Mouse (Mus musculus) testis, adult 2 months (tissue): ENCODE measurements around the gene Nap1l1. TPM values are rescaled to one million over a fixed set of nuclear protein-coding genes. Genes with fewer than 3 reads are reported as not detected.
"Not testable (repeated sequence)": the region's sequence is repeated elsewhere in the genome, so short reads cannot be mapped to it uniquely, and the experiment has no call there.

Source experiments
- H3K27ac ChIP-seq: fragments of 200-500 bp; 2 replicates; pipeline ENCODE4 v1.5.1; 2012; ENCODE audit warnings: low read depth, low read length; ENCODE audit not compliant: control insufficient read depth, insufficient read depth
- H3K27me3 ChIP-seq: fragments of 200-500 bp; 2 replicates; pipeline ENCODE4 v1.6.1; 2012; ENCODE audit warnings: mild to moderate bottlenecking, low read length, moderate library complexity; ENCODE audit not compliant: control insufficient read depth, insufficient read depth
- H3K36me3 ChIP-seq: fragments of 200-500 bp; 2 replicates; pipeline ENCODE4 v1.6.1; 2012; ENCODE audit warnings: mild to moderate bottlenecking, low read length; ENCODE audit not compliant: control insufficient read depth, insufficient read depth
- H3K4me1 ChIP-seq: fragments of 200-500 bp; 2 replicates; pipeline ENCODE4 v1.6.1; 2012; ENCODE audit warnings: low read length; ENCODE audit not compliant: control insufficient read depth, insufficient read depth
- H3K4me3 ChIP-seq: fragments of 200-500 bp; 2 replicates; pipeline ENCODE4 v1.5.1; 2012; ENCODE audit warnings: low read depth, mild to moderate bottlenecking, low read length, moderate library complexity, mixed read lengths; ENCODE audit not compliant: control insufficient read depth
- CTCF ChIP-seq: fragments of 200-500 bp; IDR thresholded peaks from 2 replicates; pipeline ENCODE4 v1.5.1; 2012; ENCODE audit warnings: low read depth, mild to moderate bottlenecking, inconsistent platforms, low read length, moderate library complexity; ENCODE audit not compliant: control insufficient read depth, insufficient read depth, insufficient replicate concordance
- POLR2A ChIP-seq: fragments of 200-500 bp; IDR thresholded peaks from 2 replicates; pipeline ENCODE4 v1.6.1; 2012; ENCODE audit warnings: low read depth, mild to moderate bottlenecking, inconsistent platforms, low read length, moderate library complexity; ENCODE audit not compliant: control insufficient read depth
- polyA plus RNA-seq: library from polyadenylated mRNA; depleted of rRNA; stranded (reverse); fragments of >200 nt; gene quantifications from 2 replicates; pipeline ENCODE4 v1.2.3, GENCODE M21; 2012

Gene Nap1l1
- polyA plus RNA-seq, 1 experiment = 23.5 TPM

- Histone ChIP-seq H3K36me3 (peaks cover 2% of the 10 kb centered on the region; the same call in 1 of the 2 replicates), H3K4me3 (no peak overlapping the region), H3K27ac (no peak overlapping the region), H3K4me1 (no peaks in the 10 kb centered on the region), H3K27me3 (no peaks in the 10 kb centered on the region)
- TF ChIP-seq POLR2A (no peak), CTCF (no peak)
Observed at GRCm38 (mm10) chr10:111482654-111483053, 9.6 kb downstream of the Nap1l1 start.

- Histone ChIP-seq H3K36me3 (peaks cover 2% of the 10 kb centered on the region; the same call in 1 of the 2 replicates), H3K4me1 (no peaks in the 10 kb centered on the region)
- TF ChIP-seq POLR2A (no peak), CTCF (no peak)
Observed at GRCm38 (mm10) chr10:111484079-111484478, 11.1 kb downstream of the Nap1l1 start.

GRCm38 (mm10) chr10:111488793-111489192 is 15.8 kb downstream of the Nap1l1 start:
- H3K27ac ChIP-seq = no peak overlapping the region
- peaks cover 2% of the 10 kb centered on the region for H3K36me3 ChIP-seq
- no peak overlapping the region for H3K4me3 ChIP-seq
- no peaks in the 10 kb centered on the region for H3K4me1 ChIP-seq
- no peak for TF ChIP-seq CTCF
- no peaks in the 10 kb centered on the region for H3K27me3 ChIP-seq

More at GRCm38 (mm10) chr10:111484079-111484478, 11.1 kb downstream of the Nap1l1 start:
- no peak overlapping the region for H3K27ac ChIP-seq
- no peaks in the 10 kb centered on the region for H3K27me3 ChIP-seq
- H3K4me3 ChIP-seq = no peak overlapping the region

GRCm38 (mm10) chr10:111490079-111490478 is 17.1 kb downstream of the Nap1l1 start:
- H3K4me1 ChIP-seq, H3K27me3 ChIP-seq, H3K27ac ChIP-seq, H3K4me3 ChIP-seq, H3K36me3 ChIP-seq: not testable (repeated sequence)

- no peaks in the 10 kb centered on the region for H3K27me3 ChIP-seq
- H3K4me3 ChIP-seq = no peak overlapping the region
- no peaks in the 10 kb centered on the region for H3K4me1 ChIP-seq
- no peak overlapping the region for H3K27ac ChIP-seq
- no peaks in the 10 kb centered on the region; the same call in 1 of the 2 replicates for H3K36me3 ChIP-seq
- TF ChIP-seq POLR2A (no peak), CTCF (no peak)
Observed at GRCm38 (mm10) chr10:111495888-111496287, 22.9 kb downstream of the Nap1l1 start.

GRCm38 (mm10) chr10:111499892-111500291 is 26.9 kb downstream of the Nap1l1 start:
- TF ChIP-seq CTCF (no peak), POLR2A (no peak)
- Histone ChIP-seq H3K27ac (no peak overlapping the region), H3K36me3 (no peaks in the 10 kb centered on the region; the same call in 1 of the 2 replicates), H3K4me3 (no peak overlapping the region), H3K4me1 (no peaks in the 10 kb centered on the region), H3K27me3 (no peaks in the 10 kb centered on the region)

- 0 out of 2 replicates have a peak, but pooled peaks cover 2% of the 10 kb centered on the region for H3K27me3 ChIP-seq
- no peak overlapping the region for H3K27ac ChIP-seq
- 0 out of 2 replicates have a peak, but pooled peaks have one; percentile 21 for TF ChIP-seq CTCF
- TF ChIP-seq POLR2A = no peak
- no peaks in the 10 kb centered on the region for H3K36me3 ChIP-seq
- no peak overlapping the region for H3K4me3 ChIP-seq
- peaks cover 18% of the 10 kb centered on the region for H3K4me1 ChIP-seq
Observed at GRCm38 (mm10) chr10:111503071-111503470, 30.0 kb downstream of the Nap1l1 start.

- H3K27me3 ChIP-seq = 0 out of 2 replicates have a peak, but pooled peaks cover 2% of the 10 kb centered on the region
- no peak for TF ChIP-seq POLR2A
- no peak for TF ChIP-seq CTCF
- no peak overlapping the region for H3K27ac ChIP-seq
- H3K36me3 ChIP-seq = no peaks in the 10 kb centered on the region
- no peak overlapping the region for H3K4me3 ChIP-seq
- peaks cover 18% of the 10 kb centered on the region for H3K4me1 ChIP-seq
Observed at GRCm38 (mm10) chr10:111503716-111504115, 30.7 kb downstream of the Nap1l1 start.
